Mouse (Mus musculus) kidney, adult 2 months (tissue): ENCODE results near the gene Lix1l. TPM values are rescaled to one million over a fixed set of nuclear protein-coding genes. Genes with fewer than 3 reads are reported as not detected.

Experiments
- DNase-seq: peaks from one replicate; pipeline ENCODE4 v3.0.0; 2021
- H3K27ac ChIP-seq: fragments of 200-500 bp; 2 replicates; pipeline ENCODE4 v1.5.1; 2012; ENCODE audit warnings: low read depth, low read length, control low read depth, inconsistent platforms; ENCODE audit not compliant: insufficient read depth
- H3K27me3 ChIP-seq: fragments of 200-500 bp; replicated peaks from 2 replicates; pipeline ENCODE4 v1.6.1; 2012; ENCODE audit warnings: mild to moderate bottlenecking, moderate library complexity, low read length, inconsistent platforms; ENCODE audit not compliant: control insufficient read depth, insufficient read depth
- H3K36me3 ChIP-seq: fragments of 200-500 bp; 2 replicates; pipeline ENCODE4 v1.6.1; 2012; ENCODE audit warnings: mild to moderate bottlenecking, moderate library complexity, low read length, inconsistent platforms; ENCODE audit not compliant: control insufficient read depth, insufficient read depth
- H3K4me1 ChIP-seq: fragments of 200-500 bp; 2 replicates; pipeline ENCODE4 v1.6.1; 2011; ENCODE audit warnings: low read length; ENCODE audit not compliant: control insufficient read depth, insufficient read depth
- H3K4me3 ChIP-seq: fragments of 200-500 bp; 2 replicates; pipeline ENCODE4 v1.5.1; 2011; ENCODE audit warnings: mild to moderate bottlenecking, low read depth, low read length, control low read depth; ENCODE audit not compliant: insufficient read depth
- CTCF ChIP-seq: fragments of 200-500 bp; conservative IDR thresholded peaks from 2 replicates; pipeline ENCODE4 v1.5.1; 2011; ENCODE audit warnings: low read depth, mild to moderate bottlenecking, control low read depth, low read length, moderate library complexity, mixed read lengths; ENCODE audit not compliant: insufficient read depth, insufficient read length
- POLR2A ChIP-seq: fragments of 200-500 bp; IDR thresholded peaks from one replicate; pipeline ENCODE4 v1.6.1; 2011; ENCODE audit warnings: low read depth, low read length, control low read depth
- WGBS: fragments of 180-500 bp; shearing (Covaris S2); methylation state at CpG from one replicate; pipeline ENCODE4 v1.1.7; 2018; 5-methylcytosine and 5-hydroxymethylcytosine counted together
- polyA plus RNA-seq: library from polyadenylated mRNA; depleted of rRNA; stranded (reverse); fragments of >200 nt; gene quantifications from 2 replicates; pipeline ENCODE4 v1.2.3, GENCODE M21; 2012; rRNA removed

The Lix1l gene
- polyA plus RNA-seq = 7.7 and 9.6 TPM in 2 replicates

- H3K4me3 ChIP-seq = peak within 1 kb of the TSS; percentile 62
- TF ChIP-seq POLR2A (no peak), CTCF (no peak)
- no peaks in the 10 kb centered on the region for H3K36me3 ChIP-seq
- 1% methylated on average over 27 of the region's 27 CpGs for WGBS
- H3K4me1 ChIP-seq = no peaks in the 10 kb centered on the region
- H3K27me3 ChIP-seq = 0 out of 2 replicates have a peak, but pooled peaks cover 1% of the 10 kb centered on the region
- H3K27ac ChIP-seq = peak within 1 kb of the TSS; percentile 61; the same call in 1 of the 2 replicates
- DNase-seq = peak; percentile 96
Observed at GRCm38 (mm10) chr3:96600639-96601250, at the start of gene Lix1l. TSS of gene Lix1l (plus strand) at chr3:96601149.

GRCm38 (mm10) chr3:96551203-96551602, 49.7 kb upstream of the Lix1l start:
- peak overlapping the region; percentile 71 for H3K27ac ChIP-seq
- H3K27me3 ChIP-seq = no peaks in the 10 kb centered on the region
- peaks cover 25% of the 10 kb centered on the region; the same call in 1 of the 2 replicates for H3K4me1 ChIP-seq
- TF ChIP-seq CTCF (peak; percentile 48), POLR2A (no peak)
- DNase-seq = peak; percentile 90
- H3K36me3 ChIP-seq = no peaks in the 10 kb centered on the region
- 4% methylated on average over 8 of the region's 8 CpGs for WGBS
- H3K4me3 ChIP-seq = no peak overlapping the region

GRCm38 (mm10) chr3:96551890-96552289, 49.1 kb upstream of the Lix1l start:
- Histone ChIP-seq H3K27ac (peak overlapping the region; percentile 71), H3K4me3 (no peak overlapping the region), H3K27me3 (no peaks in the 10 kb centered on the region), H3K36me3 (no peaks in the 10 kb centered on the region), H3K4me1 (peaks cover 25% of the 10 kb centered on the region; the same call in 1 of the 2 replicates)
- no peak for TF ChIP-seq CTCF
- DNase-seq = no peak
- WGBS = 47% methylated on average over 7 of the region's 7 CpGs

GRCm38 (mm10) chr3:96553601-96554000, 47.3 kb upstream of the Lix1l start:
- Histone ChIP-seq H3K36me3 (no peaks in the 10 kb centered on the region; the same call in 1 of the 2 replicates), H3K4me3 (no peak overlapping the region), H3K27me3 (no peaks in the 10 kb centered on the region), H3K27ac (peak overlapping the region; percentile 97; the same call in 1 of the 2 replicates), H3K4me1 (peaks cover 23% of the 10 kb centered on the region; the same call in 1 of the 2 replicates)
- TF ChIP-seq POLR2A = no peak
- TF ChIP-seq CTCF = no peak
- 82% methylated on average over 6 of the region's 6 CpGs for WGBS
- no peak for DNase-seq

DNA sequence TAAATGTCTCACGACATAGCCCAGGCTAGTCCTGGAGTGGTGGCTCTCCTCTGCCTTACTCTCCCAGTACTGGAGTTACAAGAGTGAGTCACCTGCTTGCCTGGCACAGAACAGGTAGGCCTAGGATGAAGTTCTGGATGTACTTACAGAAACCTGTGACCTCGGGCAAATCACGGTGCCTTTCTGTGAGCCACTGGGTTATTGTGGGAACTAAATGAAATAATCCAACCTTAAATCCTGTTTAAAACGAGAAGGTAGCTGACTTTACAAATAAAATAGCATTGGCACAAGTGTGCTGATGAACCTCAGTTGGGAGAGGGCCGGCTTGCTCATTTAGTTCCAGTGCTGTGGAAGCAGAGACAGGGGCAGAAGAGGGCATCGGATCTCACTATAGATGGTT, 46.7 kb upstream of the Lix1l start:
- peaks cover 5% of the 10 kb centered on the region; the same call in 1 of the 2 replicates for H3K36me3 ChIP-seq
- H3K27me3 ChIP-seq = no peaks in the 10 kb centered on the region
- TF ChIP-seq CTCF (no peak), POLR2A (no peak)
- DNase-seq = no peak
- H3K4me1 ChIP-seq = peaks cover 23% of the 10 kb centered on the region; the same call in 1 of the 2 replicates
- H3K4me3 ChIP-seq = no peak overlapping the region
- 59% methylated on average over 6 of the region's 6 CpGs for WGBS
- H3K27ac ChIP-seq = peak overlapping the region; percentile 97

DNA sequence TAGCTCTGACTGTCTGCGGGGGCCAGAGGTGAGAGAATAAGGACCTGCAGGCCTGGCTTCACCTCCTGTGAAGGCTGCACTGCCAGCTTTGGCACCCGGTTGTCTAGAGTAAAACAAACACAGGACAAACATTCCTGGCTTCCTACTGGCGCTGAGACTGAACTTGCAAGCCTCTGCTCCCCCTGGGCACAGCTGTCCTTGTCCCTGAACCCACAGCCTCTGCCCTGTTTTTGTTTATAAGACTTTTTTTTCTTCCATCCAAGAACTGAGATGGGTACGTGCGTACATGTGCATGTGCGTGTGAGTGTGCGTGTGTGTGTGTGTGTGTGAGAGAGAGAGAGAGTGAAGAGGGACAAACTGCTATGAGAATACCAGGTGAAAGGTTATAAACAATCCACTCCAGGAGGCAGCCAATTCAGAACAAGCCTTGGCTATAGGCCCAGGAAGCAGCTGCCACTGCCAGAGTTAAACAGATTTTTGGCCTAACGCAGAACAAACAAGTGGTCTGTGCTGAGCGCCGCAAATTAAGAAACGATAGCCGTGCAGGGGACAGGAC, 45.8 kb upstream of the Lix1l start:
- WGBS = 5% methylated on average over 12 of the region's 12 CpGs
- TF ChIP-seq CTCF (no peak), POLR2A (no peak)
- Histone ChIP-seq H3K27me3 (no peaks in the 10 kb centered on the region), H3K36me3 (peaks cover 13% of the 10 kb centered on the region), H3K4me1 (peaks cover 23% of the 10 kb centered on the region; the same call in 1 of the 2 replicates), H3K4me3 (no peak overlapping the region), H3K27ac (peak overlapping the region; percentile 97)
- DNase-seq = peak; percentile 96

DNA sequence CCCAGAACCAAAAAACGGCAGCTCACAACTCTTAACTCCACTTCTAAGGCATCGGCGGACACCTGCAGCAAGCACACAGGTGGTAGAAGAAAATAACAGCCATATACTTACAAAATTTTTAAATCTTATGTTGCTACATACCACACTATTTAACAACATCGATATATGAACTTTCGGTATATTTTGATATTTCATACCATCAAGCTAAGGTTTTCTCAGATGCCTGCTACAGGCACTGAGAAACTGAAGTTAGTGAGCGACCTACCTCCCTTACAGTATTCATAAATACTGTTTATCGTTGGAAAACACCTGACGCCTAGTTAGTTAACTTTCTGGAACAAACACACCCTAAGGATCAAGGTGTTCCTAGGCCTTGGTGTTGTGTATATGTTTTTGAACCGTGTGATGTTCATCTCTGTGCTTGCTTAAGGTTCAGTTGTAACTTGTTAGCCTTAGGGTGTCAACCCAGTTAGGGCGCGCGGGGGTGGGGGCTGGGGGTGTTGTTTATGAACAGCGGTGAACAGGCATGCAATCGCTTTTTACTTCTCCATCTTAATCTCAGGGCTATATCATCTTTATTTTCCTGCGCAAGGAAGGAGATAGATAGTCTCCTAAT, 44.8 kb upstream of the Lix1l start:
- DNase-seq = peak; percentile 29
- WGBS = 52% methylated on average over 15 of the region's 15 CpGs
- Histone ChIP-seq H3K27ac (peak overlapping the region; percentile 97), H3K4me1 (peaks cover 23% of the 10 kb centered on the region; the same call in 1 of the 2 replicates), H3K4me3 (no peak overlapping the region), H3K36me3 (peaks cover 23% of the 10 kb centered on the region), H3K27me3 (no peaks in the 10 kb centered on the region)
- TF ChIP-seq POLR2A (no peak), CTCF (no peak)
